Mouse (Mus musculus) hindbrain, postnatal 0 days (tissue): Measurements from ENCODE around the gene Pgap3. TPM values are rescaled to one million over a fixed set of nuclear protein-coding genes. Genes with fewer than 3 reads are reported as not detected.
A peak's percentile ranks its signal among the peaks of the same experiment; 100 is the strongest.

Experiments used
- ATAC-seq: fragments of 200-750 bp; cut with Nextera tagmentation; 2 replicates; pipeline ENCODE4 v1.8.0; 2017; ENCODE audit warnings: mild to moderate bottlenecking, moderate TSS enrichment, moderate library complexity
- DNase-seq: peaks from one replicate; pipeline ENCODE4 v3.0.0-alpha.2; 2015; ENCODE audit warnings: low spot score
- H3K27ac ChIP-seq: fragments of 300-500 bp; sonication (generic); 2 replicates; pipeline ENCODE4 v1.5.1; 2014; ENCODE audit warnings: mild to moderate bottlenecking
- H3K27me3 ChIP-seq: fragments of 300-500 bp; sonication (generic); 2 replicates; pipeline ENCODE4 v1.6.1; 2014; ENCODE audit warnings: low read length, mixed read lengths; ENCODE audit not compliant: insufficient read depth
- H3K36me3 ChIP-seq: fragments of 300-500 bp; sonication (generic); 2 replicates; pipeline ENCODE4 v1.6.1; 2014; ENCODE audit warnings: low read length, mixed read lengths; ENCODE audit not compliant: insufficient read depth
- H3K4me1 ChIP-seq: fragments of 300-500 bp; sonication (generic); 2 replicates; pipeline ENCODE4 v1.6.1; 2014; ENCODE audit warnings: antibody characterized with exemption, low read length, mixed read lengths; ENCODE audit not compliant: insufficient read depth
- H3K4me2 ChIP-seq: fragments of 300-500 bp; sonication (generic); 2 replicates; pipeline ENCODE4 v1.6.1; 2014; ENCODE audit warnings: low read depth, mild to moderate bottlenecking, low read length, moderate library complexity, mixed read lengths
- H3K4me3 ChIP-seq: fragments of 300-500 bp; sonication (generic); 2 replicates; pipeline ENCODE4 v1.5.1; 2014; ENCODE audit warnings: low read length
- H3K9ac ChIP-seq: fragments of 300-500 bp; sonication (generic); replicated peaks from 2 replicates; pipeline ENCODE4 v1.6.1; 2014; ENCODE audit warnings: mild to moderate bottlenecking, low read length, moderate library complexity, mixed read lengths
- H3K9me3 ChIP-seq: fragments of 300-500 bp; sonication (generic); 2 replicates; pipeline ENCODE4 v1.6.1; 2016; ENCODE audit warnings: low read length, mixed read lengths
- CTCF ChIP-seq: IDR thresholded peaks from 2 replicates; pipeline ENCODE4 v1.5.1; 2016; ENCODE audit warnings: antibody characterized with exemption, control low read depth, low read depth
- WGBS: fragments of 180-500 bp; shearing (Covaris S2); extraction: QIAGEN DNeasy Blood & Tissue Kit; methylation state at CpG from one replicate; pipeline ENCODE4 v1.1.7; 2014; 5-methylcytosine and 5-hydroxymethylcytosine counted together
- polyA plus RNA-seq: library from polyadenylated mRNA; unstranded; fragments of >200 nt; fragmentation: Nextera tagmentation; extraction: Ambion mirVana; gene quantifications from 2 replicates; pipeline ENCODE4 v1.2.1, GENCODE M21; 2015
- total RNA-seq: library from RNA; depleted of rRNA; stranded (reverse); fragments of >200 nt; gene quantifications from 2 replicates; pipeline ENCODE4 v1.2.3, GENCODE M21; 2014

Pgap3 gene
- total and polyA plus RNA-seq, 2 experiments from 2014 or later = 9.2 to 12.0 TPM

DNA sequence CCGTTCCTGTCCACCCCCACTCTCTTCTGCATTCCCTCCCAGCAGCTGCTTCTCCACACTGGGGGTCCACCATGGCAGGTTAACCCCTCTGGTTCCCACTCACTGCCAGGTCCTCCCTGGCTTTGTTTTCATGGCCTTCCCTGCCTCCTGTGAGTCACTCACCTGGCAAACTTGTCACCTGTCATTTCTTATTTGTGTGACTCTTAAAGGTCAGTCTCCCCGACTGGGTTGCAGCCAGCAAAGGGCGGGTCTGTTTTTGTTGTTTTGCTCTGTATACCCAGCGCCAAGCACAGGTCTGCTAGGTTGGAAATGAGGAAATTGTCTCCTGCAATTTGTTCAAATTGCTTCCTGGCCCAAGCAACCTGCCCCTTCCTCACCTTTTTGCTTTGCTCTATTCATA, 45.4 kb upstream of the Pgap3 start:
- no peak overlapping the region for H3K4me2 ChIP-seq
- DNase-seq (no peak), ATAC-seq (no peak)
- no peaks in the 10 kb centered on the region for H3K9me3 ChIP-seq
- no peak overlapping the region for H3K27ac ChIP-seq
- H3K36me3 ChIP-seq = no peaks in the 10 kb centered on the region
- TF ChIP-seq CTCF = no peak
- WGBS = 67% methylated on average over 4 of the region's 4 CpGs
- peaks cover 16% of the 10 kb centered on the region; the same call in 1 of the 2 replicates for H3K27me3 ChIP-seq
- H3K4me3 ChIP-seq = no peak overlapping the region
- H3K4me1 ChIP-seq = no peaks in the 10 kb centered on the region
- H3K9ac ChIP-seq = no peak overlapping the region

DNA sequence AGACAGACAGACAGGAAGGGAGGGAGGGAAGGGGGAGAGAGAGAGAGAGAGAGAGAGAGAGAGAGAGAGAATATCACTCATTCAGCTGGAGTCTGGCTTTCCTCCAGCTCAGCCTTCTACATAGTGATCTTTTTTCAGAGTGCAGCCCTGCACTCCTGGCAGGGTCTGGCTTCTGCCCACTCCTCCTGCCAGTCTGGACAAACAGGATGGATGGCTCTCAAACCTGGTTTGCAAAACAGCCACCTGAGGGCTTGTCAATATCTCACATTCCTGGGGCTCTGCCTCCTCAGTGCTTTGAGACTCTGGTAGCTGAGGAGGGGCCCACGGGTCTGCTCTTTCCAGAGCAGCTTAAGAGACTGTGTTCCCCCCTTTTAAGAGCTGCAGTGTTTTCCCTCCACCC, 44.9 kb upstream of the Pgap3 start:
- 53% methylated on average over 1 of the region's 1 CpGs for WGBS
- no peak for TF ChIP-seq CTCF
- peaks cover 16% of the 10 kb centered on the region; the same call in 1 of the 2 replicates for H3K27me3 ChIP-seq

DNA sequence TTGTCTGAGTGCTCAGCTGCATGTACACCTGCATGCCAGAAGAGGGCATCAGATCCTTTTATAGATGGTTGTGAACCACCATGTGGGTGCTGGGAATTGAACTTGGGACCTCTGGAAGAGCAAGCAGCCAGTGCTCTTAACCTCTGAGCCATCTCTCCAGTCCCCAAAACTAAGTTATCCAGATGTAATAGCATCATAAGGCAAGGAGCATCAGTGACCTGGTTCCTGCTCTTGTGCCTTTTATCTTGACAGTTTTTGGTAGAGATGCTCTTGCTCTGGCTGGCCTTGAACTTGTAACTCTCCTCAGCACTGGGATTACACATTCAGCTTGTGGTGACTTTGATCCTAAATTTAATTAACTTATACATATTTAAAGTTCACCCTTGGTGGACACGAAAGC, 43.4 kb upstream of the Pgap3 start:
- H3K4me1 ChIP-seq = no peaks in the 10 kb centered on the region
- no peak overlapping the region for H3K4me3 ChIP-seq
- no peak overlapping the region for H3K27ac ChIP-seq
- 92% methylated on average over 1 of the region's 1 CpGs for WGBS
- H3K4me2 ChIP-seq = no peak overlapping the region
- TF ChIP-seq CTCF = no peak
- H3K36me3 ChIP-seq = no peaks in the 10 kb centered on the region
- peaks cover 16% of the 10 kb centered on the region; the same call in 1 of the 2 replicates for H3K27me3 ChIP-seq
- no peaks in the 10 kb centered on the region for H3K9me3 ChIP-seq
- H3K9ac ChIP-seq = no peak overlapping the region
- DNase-seq (no peak), ATAC-seq (no peak)

More for the DNA sequence above, 44.9 kb upstream of the Pgap3 start:
- Histone ChIP-seq H3K27ac (no peak overlapping the region), H3K4me3 (no peak overlapping the region), H3K4me2 (no peak overlapping the region), H3K4me1 (no peaks in the 10 kb centered on the region), H3K36me3 (no peaks in the 10 kb centered on the region), H3K9ac (no peak overlapping the region), H3K9me3 (no peaks in the 10 kb centered on the region)
- ATAC-seq (no peak), DNase-seq (no peak)

DNA sequence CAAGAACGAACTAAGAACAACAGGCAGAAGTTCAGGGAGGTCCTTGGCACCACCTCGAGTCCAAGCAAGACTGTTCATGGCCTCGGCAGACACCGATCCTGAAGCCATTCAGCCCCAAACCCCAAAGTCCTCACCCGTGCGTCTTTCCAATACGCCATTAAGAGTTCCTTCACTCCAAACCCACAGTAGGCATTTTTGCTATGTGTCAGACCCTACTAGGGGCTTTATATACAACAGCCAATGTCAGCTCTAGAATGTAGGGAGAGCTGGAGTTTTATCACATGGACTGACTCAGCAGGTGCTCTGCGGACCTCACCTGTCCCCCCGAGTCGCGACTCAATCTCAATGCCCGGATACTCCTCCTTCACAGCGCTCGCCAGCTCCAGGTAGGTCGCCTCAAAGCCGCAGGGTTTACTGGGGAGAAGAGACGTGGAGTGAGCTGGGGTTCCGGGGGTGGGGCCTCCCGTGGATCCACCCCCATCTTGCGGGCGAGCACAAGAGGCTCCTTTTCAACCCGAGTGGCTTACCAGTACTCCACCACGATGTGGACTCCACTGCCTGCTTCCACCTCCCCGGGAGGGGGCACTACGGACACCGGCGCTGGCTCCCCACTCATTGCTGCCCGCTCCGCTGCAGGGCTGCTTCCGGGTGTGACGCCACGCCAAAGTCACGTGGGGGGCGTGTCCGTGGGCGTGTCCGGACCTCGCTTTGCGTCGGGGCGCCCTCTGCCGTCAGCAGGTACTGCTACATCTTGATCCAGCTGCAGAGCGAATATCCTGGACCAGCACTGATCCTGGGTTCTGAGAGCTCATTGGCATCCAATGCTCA, 38.3 kb upstream of the Pgap3 start, which contains the start of gene Mien1:
Mien1 (minus strand) TSS at position 661 of the 828 bp plus-strand sequence.
- Histone ChIP-seq H3K4me3 (peak within 1 kb of the TSS; percentile 59), H3K9me3 (no peaks in the 10 kb centered on the region), H3K4me1 (no peaks in the 10 kb centered on the region), H3K4me2 (peak within 1 kb of the TSS; percentile 70), H3K27ac (peak within 1 kb of the TSS; percentile 54), H3K27me3 (no peaks in the 10 kb centered on the region), H3K9ac (peak within 1 kb of the TSS; percentile 65), H3K36me3 (peaks cover 6% of the 10 kb centered on the region; the same call in 1 of the 2 replicates)
- ATAC-seq (peak; percentile 95), DNase-seq (peak; percentile 96)
- TF ChIP-seq CTCF = peak; percentile 95
- WGBS = 3% methylated on average over 43 of the region's 43 CpGs

DNA sequence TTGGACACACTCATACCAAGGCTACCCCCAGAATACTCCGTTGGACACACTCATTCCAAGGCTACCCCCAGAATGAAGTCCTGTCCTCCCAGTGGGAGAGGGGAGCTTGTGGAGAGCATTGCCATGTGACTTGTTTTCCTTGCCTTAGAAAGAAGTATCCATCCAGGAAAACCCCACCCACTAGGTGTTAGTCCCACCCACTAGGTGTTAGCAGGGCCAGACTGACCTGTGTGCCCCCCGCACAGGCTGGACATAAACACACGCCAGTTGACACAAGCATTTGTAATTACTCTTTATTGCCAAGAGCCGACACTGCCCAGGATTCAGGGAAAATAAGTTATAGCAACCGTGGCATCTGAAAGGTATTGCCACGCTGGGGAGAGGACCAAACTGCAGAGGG, 37.2 kb upstream of the Pgap3 start:
- no peak for DNase-seq
- Histone ChIP-seq H3K4me1 (no peaks in the 10 kb centered on the region), H3K27ac (no peak overlapping the region), H3K36me3 (peaks cover 6% of the 10 kb centered on the region; the same call in 1 of the 2 replicates), H3K9me3 (no peaks in the 10 kb centered on the region), H3K27me3 (no peaks in the 10 kb centered on the region), H3K4me3 (no peak overlapping the region), H3K9ac (peak overlapping the region; percentile 65; the same call in 1 of the 2 replicates), H3K4me2 (peak overlapping the region; percentile 70)
- no peak for ATAC-seq
- TF ChIP-seq CTCF = no peak
- 84% methylated on average over 6 of the region's 6 CpGs for WGBS

DNA sequence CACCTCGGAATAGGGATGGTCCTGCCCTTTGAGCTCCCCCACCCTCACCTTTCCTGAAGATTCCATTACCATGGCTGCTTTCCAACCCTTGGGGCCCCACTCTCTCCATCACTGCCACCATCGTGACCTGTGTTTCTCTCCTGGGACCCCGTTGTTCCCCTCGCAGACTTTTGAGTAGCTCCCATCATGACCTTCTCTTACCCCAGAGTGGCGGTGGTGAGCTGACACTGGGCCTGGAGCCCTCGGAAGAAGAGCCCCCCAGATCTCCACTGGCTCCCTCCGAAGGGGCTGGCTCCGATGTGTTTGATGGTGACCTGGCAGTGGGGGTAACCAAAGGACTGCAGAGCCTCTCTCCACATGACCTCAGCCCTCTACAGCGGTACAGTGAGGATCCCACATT, 35.4 kb upstream of the Pgap3 start:
- DNase-seq = no peak
- Histone ChIP-seq H3K4me1 (no peaks in the 10 kb centered on the region), H3K4me3 (no peak overlapping the region), H3K4me2 (no peak overlapping the region), H3K9me3 (no peaks in the 10 kb centered on the region), H3K27ac (no peak overlapping the region), H3K36me3 (peaks cover 6% of the 10 kb centered on the region; the same call in 1 of the 2 replicates), H3K27me3 (no peaks in the 10 kb centered on the region), H3K9ac (no peak overlapping the region)
- no peak for ATAC-seq
- WGBS = 88% methylated on average over 9 of the region's 9 CpGs
- no peak for TF ChIP-seq CTCF
